Mouse (Mus musculus): ENCODE results near the gene Rhbg. TPM values are rescaled to one million over a fixed set of nuclear protein-coding genes. Genes with fewer than 3 reads are reported as not detected.

The Rhbg gene
- polyA plus RNA-seq, 1 experiment from 2014 or later, result 1.3 TPM

GRCm38 (mm10) chr3:88199541-88200110 is 54.9 kb downstream of the Rhbg start:
- Histone ChIP-seq H3K4me1 (replicated peaks) (peaks cover 9% of the 10 kb centered on the region), H3K4me2 (no peak overlapping the region), H3K36me3 (no peaks in the 10 kb centered on the region), H3K9me3 (no peaks in the 10 kb centered on the region), H3K27ac (no peak overlapping the region), H3K27me3 (peaks cover 98% of the 10 kb centered on the region), H3K9ac (replicated peaks) (no peak overlapping the region), H3K4me3 (replicated peaks) (no peak overlapping the region)
- WGBS, result 21% methylated on average over 2 of the region's 2 CpGs
- ATAC-seq (ENCODE audit: insufficient number of reproducible peaks, insufficient read depth, low FRiP score, low TSS enrichment, low read depth), result no peak

GRCm38 (mm10) chr3:88198505-88199020 is 55.9 kb downstream of the Rhbg start:
- no peak for ATAC-seq (ENCODE audit: insufficient number of reproducible peaks, insufficient read depth, low FRiP score, low TSS enrichment, low read depth)
- Histone ChIP-seq H3K27me3 (peaks cover 98% of the 10 kb centered on the region), H3K36me3 (no peaks in the 10 kb centered on the region), H3K4me2 (no peak overlapping the region), H3K4me3 (replicated peaks) (no peak overlapping the region), H3K9me3 (no peaks in the 10 kb centered on the region), H3K9ac (replicated peaks) (no peak overlapping the region), H3K4me1 (replicated peaks) (peaks cover 9% of the 10 kb centered on the region), H3K27ac (no peak overlapping the region)
- WGBS, result 3% methylated on average over 9 of the region's 9 CpGs

DNA sequence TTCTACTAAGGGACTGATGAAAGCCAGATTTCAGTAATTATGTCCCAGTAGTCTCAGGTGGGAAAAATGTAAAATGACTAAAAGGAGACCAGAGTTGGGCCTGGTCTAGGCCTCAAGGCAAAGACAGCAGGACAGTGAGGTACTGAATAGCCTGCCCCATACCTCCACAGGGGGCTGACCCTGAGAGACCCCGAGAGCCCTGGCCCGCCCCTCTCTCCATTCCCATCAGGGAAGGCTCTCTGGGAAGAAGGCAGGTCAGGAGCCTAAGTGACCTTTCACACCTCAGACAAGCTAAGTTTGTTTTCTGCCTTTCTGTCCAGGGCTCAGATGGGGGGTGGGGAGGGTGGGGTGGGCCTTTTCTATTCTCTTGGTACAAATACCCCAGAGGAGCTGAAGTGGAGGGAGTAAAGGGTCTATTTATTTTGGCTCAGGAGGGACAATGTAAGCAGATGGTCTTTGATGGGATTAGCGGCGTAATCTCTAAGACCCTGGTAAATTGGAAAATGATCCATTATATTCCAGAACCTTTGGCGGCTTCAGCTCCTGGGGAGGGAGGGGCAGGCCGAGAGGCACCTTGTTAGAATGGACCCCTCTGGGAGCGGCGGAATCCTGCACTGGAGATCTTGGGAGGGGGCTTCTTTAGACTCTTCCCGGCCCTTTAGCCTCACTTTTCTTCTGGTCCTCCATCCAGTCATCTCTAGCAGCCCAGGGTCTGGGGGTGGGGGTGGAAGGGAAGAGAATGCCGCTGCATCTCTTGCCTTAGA is 56.6 kb downstream of the Rhbg start:
- Histone ChIP-seq H3K4me3 (replicated peaks) (no peak overlapping the region), H3K9ac (replicated peaks) (no peak overlapping the region), H3K9me3 (no peaks in the 10 kb centered on the region), H3K4me1 (replicated peaks) (peaks cover 9% of the 10 kb centered on the region), H3K4me2 (no peak overlapping the region), H3K27me3 (peaks cover 98% of the 10 kb centered on the region), H3K27ac (no peak overlapping the region), H3K36me3 (no peaks in the 10 kb centered on the region)
- ATAC-seq (ENCODE audit: insufficient number of reproducible peaks, insufficient read depth, low FRiP score, low TSS enrichment, low read depth), result no peak
- 7% methylated on average over 10 of the region's 10 CpGs for WGBS

Small RNA genes within 50 kb of the gene (microRNA-seq; reads per million reads assigned to microRNA genes)
- not detected for gene Gm25641
- gene Mir3093, result not detected
- not detected for gene Mir9-1

Other genes with a start within 250 kb of the Rhbg start
- 0.10 and 0.12 TPM in 2 replicates for gene Hapln2, start 227.1 kb downstream of the Rhbg start, polyA plus RNA-seq (2016; fragmentation: Nextera tagmentation; extraction: Ambion mirVana)
- gene Gpatch4, start 211.6 kb downstream of the Rhbg start, polyA plus RNA-seq (2016; fragmentation: Nextera tagmentation; extraction: Ambion mirVana), result 30.8 and 31.1 TPM in 2 replicates
- gene Naxe, start 196.2 kb downstream of the Rhbg start, polyA plus RNA-seq (2016; fragmentation: Nextera tagmentation; extraction: Ambion mirVana), result 179 and 185 TPM in 2 replicates
- gene Ttc24, start 176.4 kb downstream of the Rhbg start, polyA plus RNA-seq (2016; fragmentation: Nextera tagmentation; extraction: Ambion mirVana), result not detected in 2 replicates
- gene Iqgap3, start 172.7 kb downstream of the Rhbg start, polyA plus RNA-seq (2016; fragmentation: Nextera tagmentation; extraction: Ambion mirVana), result 24.3 and 25.6 TPM in 2 replicates
- 12.1 and 14.3 TPM in 2 replicates for gene Mef2d, start 112.3 kb downstream of the Rhbg start, polyA plus RNA-seq (2016; fragmentation: Nextera tagmentation; extraction: Ambion mirVana)
- gene Gm38392, start 32.5 kb upstream of the Rhbg start, polyA plus RNA-seq (2016; fragmentation: Nextera tagmentation; extraction: Ambion mirVana), result 0.25 TPM in 1 of 2 replicates, not detected in the other
- gene Tsacc, start 42.3 kb upstream of the Rhbg start, polyA plus RNA-seq (2016; fragmentation: Nextera tagmentation; extraction: Ambion mirVana), result 13.5 and 14.3 TPM in 2 replicates
- gene Cct3, start 42.4 kb upstream of the Rhbg start, polyA plus RNA-seq (2016; fragmentation: Nextera tagmentation; extraction: Ambion mirVana), result 642 and 647 TPM in 2 replicates
- 143 and 164 TPM in 2 replicates for gene Glmp, start 70.3 kb upstream of the Rhbg start, polyA plus RNA-seq (2016; fragmentation: Nextera tagmentation; extraction: Ambion mirVana)
- 2.6 and 2.9 TPM in 2 replicates for gene Tmem79, start 81.4 kb upstream of the Rhbg start, polyA plus RNA-seq (2016; fragmentation: Nextera tagmentation; extraction: Ambion mirVana)
- gene Smg5, start 81.6 kb upstream of the Rhbg start, polyA plus RNA-seq (2016; fragmentation: Nextera tagmentation; extraction: Ambion mirVana), result 69.2 and 74.4 TPM in 2 replicates
- gene Paqr6, start 109.9 kb upstream of the Rhbg start, polyA plus RNA-seq (2016; fragmentation: Nextera tagmentation; extraction: Ambion mirVana), result 2.8 and 3.2 TPM in 2 replicates
- 0.10 and 0.29 TPM in 2 replicates for gene Bglap3, start 118.0 kb upstream of the Rhbg start, polyA plus RNA-seq (2016; fragmentation: Nextera tagmentation; extraction: Ambion mirVana)
- gene Bglap2, start 124.0 kb upstream of the Rhbg start, polyA plus RNA-seq (2016; fragmentation: Nextera tagmentation; extraction: Ambion mirVana), result not detected in 2 replicates
- gene Bglap, start 129.8 kb upstream of the Rhbg start, polyA plus RNA-seq (2016; fragmentation: Nextera tagmentation; extraction: Ambion mirVana), result not detected in 2 replicates
- 149 and 151 TPM in 2 replicates for gene Pmf1, start 155.6 kb upstream of the Rhbg start, polyA plus RNA-seq (2016; fragmentation: Nextera tagmentation; extraction: Ambion mirVana)
- gene Slc25a44, start 170.4 kb upstream of the Rhbg start, polyA plus RNA-seq (2016; fragmentation: Nextera tagmentation; extraction: Ambion mirVana), result 13.7 and 16.2 TPM in 2 replicates
- 8.0 and 8.3 TPM in 2 replicates for gene Sema4a, start 206.5 kb upstream of the Rhbg start, polyA plus RNA-seq (2016; fragmentation: Nextera tagmentation; extraction: Ambion mirVana)